Mouse (Mus musculus) layer of hippocampus, adult 9-11 months (tissue): ENCODE results near the gene Fam228b.
A peak's percentile ranks its signal among the peaks of the same experiment; 100 is the strongest.
"Not testable (repeated sequence)": the region's sequence is repeated elsewhere in the genome, so short reads cannot be mapped to it uniquely, and the experiment has no call there.

Experiments
- DNase-seq: peaks from one replicate; pipeline ENCODE4 v3.0.0; 2022

Gene Fam228b

GRCm38 (mm10) chr12:4768492-4769332, at the start of gene Fam228b, which contains the start of gene Pfn4:
Gene Fam228b, minus strand, starts transcription at chr12:4769267.
Gene Pfn4, plus strand, starts transcription at chr12:4769022.
- DNase-seq, result peak; percentile 95

DNA sequence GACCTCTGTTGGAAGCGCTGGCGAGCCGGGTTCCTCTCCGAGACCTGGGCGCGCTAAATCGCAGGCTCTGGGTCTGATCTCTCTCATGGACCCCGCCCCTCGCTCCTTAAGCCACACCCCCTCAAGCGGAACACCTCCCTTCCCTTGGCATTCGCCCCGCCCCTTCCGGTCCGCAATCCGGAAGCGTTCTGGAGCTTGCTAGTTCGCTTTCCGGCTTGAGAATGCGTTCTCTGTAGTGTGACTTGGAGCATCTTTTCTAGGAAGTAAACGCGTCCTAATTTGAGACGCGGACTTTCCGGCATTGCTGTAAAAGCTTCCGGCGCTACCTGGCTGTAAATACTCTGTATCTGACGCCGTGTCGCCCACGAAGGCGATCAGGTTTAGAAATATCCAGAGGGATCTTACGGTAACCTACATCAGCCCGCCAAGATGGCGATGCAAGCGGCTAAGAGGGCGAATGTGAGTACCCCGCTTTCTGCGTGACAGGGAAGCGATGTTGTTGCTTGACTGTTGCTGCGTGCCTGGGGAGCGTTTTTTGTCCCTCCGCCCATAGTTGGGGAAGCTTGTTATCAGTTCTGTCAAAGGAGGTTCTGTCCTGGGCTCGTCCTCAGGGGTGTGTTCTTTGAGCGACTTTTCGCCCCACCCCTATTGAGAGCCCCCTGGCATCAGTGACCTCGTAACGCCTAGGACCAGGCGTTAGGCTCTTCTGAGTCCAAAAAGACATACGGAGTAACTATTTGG, 48.5 kb upstream of the Fam228b start, which contains the start of gene Sf3b6:
TSS of gene Sf3b6 (plus strand) at position 184 of the 741 bp plus-strand sequence.
- DNase-seq, result peak; percentile 97

GRCm38 (mm10) chr12:4816680-4817360, 47.8 kb upstream of the Fam228b start:
- DNase-seq, result no peak

DNA sequence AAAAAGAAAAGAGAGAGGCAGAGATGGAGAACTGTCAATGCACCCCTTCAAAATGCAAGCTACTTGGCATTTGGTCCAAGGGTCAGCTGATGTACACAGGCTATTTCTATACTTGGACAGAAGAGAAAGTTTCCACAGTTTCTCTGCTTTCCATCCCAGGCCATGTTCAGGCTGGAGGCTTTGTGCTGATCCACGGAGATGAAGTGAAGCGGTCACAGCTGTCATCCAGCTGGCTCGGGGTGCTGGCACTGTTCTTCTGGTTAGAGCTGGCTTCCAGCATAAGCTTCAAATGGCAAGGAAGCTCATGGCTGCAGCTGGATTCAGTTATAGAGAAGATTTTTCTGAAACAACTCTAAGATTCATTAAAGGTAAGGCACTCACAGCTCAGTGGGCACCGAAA, 44.6 kb upstream of the Fam228b start:
- no peak for DNase-seq

- no peak for DNase-seq
Observed at GRCm38 (mm10) chr12:4811705-4812104, 42.6 kb upstream of the Fam228b start.

DNA sequence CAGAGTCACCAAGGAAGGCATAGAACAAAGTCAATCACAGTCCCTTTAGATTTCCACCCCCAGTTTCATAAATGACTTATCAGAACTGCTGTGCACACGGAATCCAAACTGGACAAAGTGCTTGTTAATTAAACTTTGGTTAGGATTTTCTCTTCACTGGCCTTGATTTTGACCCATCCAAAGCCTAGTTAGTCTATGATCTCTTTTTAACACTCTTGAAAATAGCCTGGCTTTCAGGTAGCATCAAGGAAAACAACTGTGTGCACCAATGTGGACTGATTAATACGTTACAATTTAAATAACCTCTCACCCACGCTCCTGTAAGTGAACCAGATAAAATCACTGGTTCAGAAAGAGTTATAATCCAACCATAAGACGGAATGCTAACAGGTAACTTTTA, 42.0 kb upstream of the Fam228b start:
- no peak for DNase-seq

DNA sequence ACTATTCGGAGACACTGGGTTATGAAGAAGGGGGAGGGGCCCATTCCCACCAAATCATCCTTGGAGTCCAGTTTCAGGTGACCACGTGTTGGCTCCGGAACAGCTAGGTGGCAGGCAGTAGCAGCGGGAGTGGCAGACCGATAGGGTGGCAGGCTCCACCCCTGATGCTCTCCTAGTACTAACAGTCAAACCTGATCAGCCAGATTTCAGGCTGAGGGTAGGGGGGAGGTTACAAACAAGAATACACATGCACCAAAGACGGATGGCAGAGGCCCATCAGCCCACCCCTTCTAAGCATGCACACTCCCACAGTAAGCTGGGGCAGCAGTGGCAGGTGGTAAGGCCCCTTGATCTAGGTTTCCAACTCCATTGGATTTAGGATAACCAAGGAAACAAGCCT, 28.4 kb upstream of the Fam228b start:
- DNase-seq, result not testable (repeated sequence)

DNA sequence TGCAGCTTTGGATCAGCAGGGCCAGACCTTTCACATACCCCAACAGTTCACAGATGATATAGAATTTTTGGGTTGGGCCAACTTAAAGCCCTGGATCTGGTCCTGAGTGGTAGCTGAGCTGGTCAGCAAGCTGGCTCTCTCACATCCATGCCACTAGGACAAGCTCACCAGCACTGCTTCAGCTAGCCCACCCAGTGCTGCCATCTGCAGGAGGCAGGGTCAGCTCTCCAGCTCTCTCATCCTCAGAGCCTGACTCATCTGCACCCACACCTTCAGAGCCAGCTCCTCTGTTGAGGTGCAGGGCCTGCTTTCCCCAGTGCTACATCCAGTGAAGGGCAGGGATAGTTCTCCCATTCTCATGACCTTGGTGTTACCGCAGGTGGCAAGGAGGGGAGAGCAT, 24.7 kb upstream of the Fam228b start:
- DNase-seq, result no peak

GRCm38 (mm10) chr12:4788128-4788527, 19.1 kb upstream of the Fam228b start:
- DNase-seq, result not testable (repeated sequence)

DNA sequence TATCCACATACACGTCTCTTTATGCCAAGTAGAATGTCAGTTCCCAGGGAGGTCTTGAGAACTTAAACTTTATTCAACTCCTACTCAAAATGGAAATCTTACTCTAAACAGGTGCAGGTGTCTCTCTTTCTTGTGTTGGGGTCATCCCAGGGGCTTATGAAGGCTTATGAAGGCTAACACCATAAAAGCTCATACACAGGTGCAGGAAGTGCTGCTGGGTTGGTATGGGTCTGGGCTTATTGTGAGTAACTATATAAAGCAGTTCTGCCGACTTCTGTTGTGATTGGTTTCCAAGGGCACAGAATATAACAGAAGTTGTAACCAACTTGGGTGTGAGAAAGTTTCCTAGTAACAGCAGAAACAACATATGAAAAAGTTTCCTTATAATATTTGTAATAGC, 15.4 kb upstream of the Fam228b start:
- no peak for DNase-seq

GRCm38 (mm10) chr12:4783598-4783997, 14.5 kb upstream of the Fam228b start:
- DNase-seq, result no peak

DNA sequence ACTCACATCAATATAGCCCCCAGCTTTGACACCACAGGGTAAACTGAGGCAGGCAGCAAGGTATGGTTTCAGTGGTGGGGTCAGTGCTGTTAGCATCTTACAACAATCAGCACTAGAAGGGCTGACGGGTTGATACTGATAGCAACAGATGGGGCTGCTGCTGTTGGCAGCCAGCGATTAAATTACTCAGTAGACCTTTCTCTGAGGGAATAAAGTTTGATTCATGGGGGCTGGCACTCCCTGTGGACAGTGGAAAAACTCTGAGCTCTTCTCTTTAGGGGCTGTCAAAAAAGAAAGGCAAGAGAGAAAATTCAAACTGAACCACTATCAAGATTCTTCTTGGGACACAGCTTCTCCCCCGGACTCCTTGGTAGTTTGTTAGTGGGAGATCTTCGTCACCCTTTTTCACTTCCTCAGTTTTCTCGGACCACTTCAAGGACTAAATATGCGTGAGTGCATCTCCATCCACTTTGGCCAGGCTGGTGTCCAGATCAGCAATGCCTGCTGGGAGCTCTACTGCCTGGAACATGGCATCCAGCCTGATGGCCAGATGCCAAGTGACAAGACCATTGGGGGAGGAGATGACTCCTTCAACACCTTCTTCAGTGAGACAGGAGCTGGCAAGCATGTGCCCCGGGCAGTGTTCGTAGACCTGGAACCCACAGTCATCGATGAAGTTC, 12.8 kb upstream of the Fam228b start:
- DNase-seq, result not testable (repeated sequence)

- DNase-seq, result no peak
Observed at GRCm38 (mm10) chr12:4781270-4781669, 12.2 kb upstream of the Fam228b start.

- DNase-seq, result no peak
Observed at GRCm38 (mm10) chr12:4780245-4780644, 11.2 kb upstream of the Fam228b start.

GRCm38 (mm10) chr12:4777734-4778133, 8.7 kb upstream of the Fam228b start:
- DNase-seq, result no peak

DNA sequence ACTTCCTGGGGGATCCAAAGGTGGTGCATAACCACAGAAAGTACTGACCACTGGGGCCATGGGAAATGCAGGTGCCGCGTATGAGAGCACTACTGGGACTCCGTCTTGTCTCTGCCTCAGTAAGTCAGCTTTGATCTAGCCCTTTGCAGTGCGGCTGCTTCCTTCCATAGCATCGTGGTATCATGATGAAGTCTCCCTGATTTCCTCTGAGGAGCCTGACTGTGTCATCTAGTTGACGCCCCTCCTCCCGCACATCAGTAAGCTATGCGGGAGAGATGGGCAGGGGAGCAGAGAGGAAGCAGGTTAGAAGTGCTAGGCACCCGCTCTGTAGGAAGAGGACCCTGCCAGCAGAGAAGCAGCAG, 6.5 kb upstream of the Fam228b start:
- no peak for DNase-seq

- DNase-seq, result no peak
Observed at GRCm38 (mm10) chr12:4774895-4775587, 6.0 kb upstream of the Fam228b start.

- DNase-seq, result no peak
Observed at GRCm38 (mm10) chr12:4769333-4769723, 261 bp upstream of the Fam228b start.

DNA sequence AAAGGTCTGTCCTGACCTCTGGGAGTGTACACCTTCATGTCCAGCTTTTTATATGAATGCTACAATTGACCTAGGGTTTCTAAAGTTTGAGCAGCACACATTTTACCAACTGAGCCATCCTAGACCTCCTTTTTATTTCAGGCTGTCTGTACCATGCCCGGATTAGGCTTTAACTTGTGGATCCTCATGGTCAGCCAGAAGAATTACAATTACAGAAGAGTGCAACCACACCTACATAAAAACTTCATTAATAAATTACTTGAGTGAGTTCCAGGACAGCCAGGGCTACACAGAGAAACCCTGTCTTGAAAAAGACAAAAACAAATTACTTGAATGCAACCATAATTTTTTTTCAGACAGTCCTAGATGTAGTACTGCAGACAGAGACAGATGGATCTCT, 12.0 kb downstream of the Fam228b start:
- no peak for DNase-seq

DNA sequence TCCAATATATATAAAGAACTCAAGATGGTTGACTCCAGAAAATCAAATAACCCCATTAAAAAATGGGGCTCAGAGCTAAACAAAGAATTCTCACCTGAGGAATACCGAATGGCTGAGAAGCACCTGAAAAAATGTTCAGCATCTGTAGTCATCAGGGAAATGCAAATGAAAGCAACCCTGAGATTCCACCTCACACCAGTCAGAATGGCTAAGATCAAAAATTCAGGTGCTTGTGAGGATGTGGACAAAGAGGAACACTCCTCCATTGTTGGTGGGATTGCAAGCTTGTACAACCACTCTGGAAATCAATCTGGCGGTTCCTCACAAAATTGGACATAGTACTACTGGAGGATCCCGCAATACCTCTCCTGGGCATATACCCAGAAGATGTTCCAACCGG, 14.6 kb downstream of the Fam228b start:
- DNase-seq, result not testable (repeated sequence)

GRCm38 (mm10) chr12:4744486-4744885, 24.6 kb downstream of the Fam228b start:
- no peak for DNase-seq

DNA sequence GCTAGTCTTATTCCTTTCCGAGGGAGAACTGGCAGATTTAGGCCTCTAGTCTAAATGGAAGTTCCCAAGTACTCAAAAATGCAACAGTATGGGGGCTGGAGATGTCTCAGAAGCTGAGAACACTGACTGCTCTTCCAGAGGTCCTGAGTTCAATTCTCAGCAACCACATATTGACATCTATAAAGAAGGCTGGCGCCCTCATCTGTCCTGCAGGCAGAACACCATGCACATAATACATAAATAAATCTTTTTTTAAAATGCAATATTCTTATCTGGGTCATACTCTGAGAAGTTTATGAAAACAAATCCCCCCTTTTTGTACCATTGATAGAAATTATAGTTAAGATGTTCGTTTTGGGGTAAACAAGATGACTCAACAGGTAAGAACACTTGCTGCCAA, 26.9 kb downstream of the Fam228b start:
- DNase-seq, result no peak
